Mouse (Mus musculus) left cerebral cortex, adult 6 months (tissue): ENCODE data around the gene Dhdds. TPM values are rescaled to one million over a fixed set of nuclear protein-coding genes. Genes with fewer than 3 reads are reported as not detected.

Experiments used
- long read RNA-seq, 2 experiments: library from polyadenylated mRNA; unstranded; transcript quantifications; one replicate each; pipeline ENCODE4 v2.0.0; 2019 to 2020
- polyA plus RNA-seq: library from polyadenylated mRNA; unstranded; fragments of <200 nt; fragmentation: Nextera tagmentation; gene quantifications from 2 replicates; pipeline ENCODE4 v1.2.3, GENCODE M21; 2021

The Dhdds gene
- 39.7 and 42.1 TPM in 2 replicates for polyA plus RNA-seq
- long read RNA-seq, experiment 1, transcript Dhdds-201 (9 exons, 3,133 nt), result minor isoform, 15 of 83 reads
- long read RNA-seq, experiment 1, transcript Dhdds-209 (9 exons, 3,219 nt), result major isoform, 38 of 83 reads
- long read RNA-seq, experiment 1, partial matches to known transcripts, result 7 of 83 reads
- long read RNA-seq, experiment 1, other reads (novel, unspliced or antisense), result 15 of 83 reads
- long read RNA-seq, experiment 2, transcript Dhdds-201 (9 exons, 3,133 nt), result minor isoform, 7 of 31 reads
- long read RNA-seq, experiment 2, transcript Dhdds-209 (9 exons, 3,219 nt), result major isoform, 10 of 31 reads
- long read RNA-seq, experiment 2, transcript Dhdds-204 (9 exons, 2,038 nt), result minor isoform, 6 of 31 reads
- long read RNA-seq, experiment 2, partial matches to known transcripts, result 4 of 31 reads
- long read RNA-seq, experiment 2, other reads (novel, unspliced or antisense), result 3 of 31 reads

DNA sequence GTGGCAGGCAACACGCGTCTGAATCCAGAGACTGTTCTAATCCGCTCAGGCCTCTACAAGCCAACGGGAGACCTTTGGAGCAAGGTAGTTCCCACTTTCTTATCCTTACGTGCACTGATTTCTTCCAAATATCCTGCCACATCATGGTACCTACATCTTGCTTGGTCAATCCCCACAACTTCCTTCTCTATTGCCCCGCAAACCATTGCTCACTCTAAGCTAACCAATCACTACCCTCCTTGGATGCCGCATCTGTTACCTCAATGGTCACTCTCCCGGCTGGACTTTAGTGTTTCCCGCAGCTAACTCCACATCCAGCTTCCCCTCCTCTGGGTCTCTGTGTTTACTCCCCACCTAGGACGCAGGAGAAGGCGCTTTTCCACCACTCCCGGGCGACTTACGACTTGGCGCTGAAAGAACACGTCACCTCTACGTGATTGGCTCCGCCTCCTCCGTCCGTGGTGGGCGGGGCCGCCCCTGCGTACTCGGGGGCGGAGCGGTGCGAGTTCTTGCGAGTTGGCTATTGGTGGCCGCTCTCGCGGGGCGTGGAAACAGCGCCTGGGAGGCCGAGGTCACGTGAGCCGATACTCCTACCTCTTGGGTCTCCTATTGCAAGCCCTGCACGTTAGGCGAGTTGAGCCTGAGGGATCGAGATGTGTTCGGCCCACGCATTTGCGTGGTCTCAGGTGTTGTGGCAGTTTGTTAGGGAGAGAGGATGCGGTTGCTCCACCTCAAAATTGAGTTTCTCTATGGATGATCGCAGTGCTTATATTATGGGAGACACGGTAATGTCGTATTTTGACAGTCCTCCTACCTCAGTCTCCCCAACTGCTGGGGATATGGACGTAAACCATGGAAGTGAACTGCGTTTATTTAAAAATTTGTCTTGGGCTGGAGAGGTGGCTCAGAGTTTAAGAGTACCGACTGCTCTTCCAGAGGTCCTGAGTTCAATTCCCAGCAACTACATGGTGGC is at the start of gene Dhdds:
TSS of gene Dhdds (minus strand) at position 453 of the 973 bp plus-strand sequence.

DNA sequence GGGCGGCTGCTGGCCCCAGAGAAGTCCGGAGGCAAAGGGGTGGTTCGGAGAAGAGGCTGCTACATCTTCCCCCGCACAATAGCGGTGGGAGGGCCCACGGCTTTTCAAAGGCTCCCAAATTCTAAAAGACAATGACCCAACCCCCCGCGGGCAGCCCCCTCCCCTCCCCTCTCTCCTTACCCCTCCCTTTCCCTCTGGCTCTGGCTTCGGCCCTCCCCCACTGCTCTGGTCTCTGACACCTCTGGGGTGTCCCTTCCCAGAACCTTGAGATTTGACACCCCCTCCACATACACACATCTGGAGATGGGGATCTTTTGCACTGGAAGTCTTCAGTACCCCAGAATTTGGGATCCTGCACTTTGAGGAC is 18.0 kb upstream of the Dhdds start, which contains the start of gene Lin28a:
TSS of gene Lin28a (minus strand) at position 63 of the 367 bp plus-strand sequence.

DNA sequence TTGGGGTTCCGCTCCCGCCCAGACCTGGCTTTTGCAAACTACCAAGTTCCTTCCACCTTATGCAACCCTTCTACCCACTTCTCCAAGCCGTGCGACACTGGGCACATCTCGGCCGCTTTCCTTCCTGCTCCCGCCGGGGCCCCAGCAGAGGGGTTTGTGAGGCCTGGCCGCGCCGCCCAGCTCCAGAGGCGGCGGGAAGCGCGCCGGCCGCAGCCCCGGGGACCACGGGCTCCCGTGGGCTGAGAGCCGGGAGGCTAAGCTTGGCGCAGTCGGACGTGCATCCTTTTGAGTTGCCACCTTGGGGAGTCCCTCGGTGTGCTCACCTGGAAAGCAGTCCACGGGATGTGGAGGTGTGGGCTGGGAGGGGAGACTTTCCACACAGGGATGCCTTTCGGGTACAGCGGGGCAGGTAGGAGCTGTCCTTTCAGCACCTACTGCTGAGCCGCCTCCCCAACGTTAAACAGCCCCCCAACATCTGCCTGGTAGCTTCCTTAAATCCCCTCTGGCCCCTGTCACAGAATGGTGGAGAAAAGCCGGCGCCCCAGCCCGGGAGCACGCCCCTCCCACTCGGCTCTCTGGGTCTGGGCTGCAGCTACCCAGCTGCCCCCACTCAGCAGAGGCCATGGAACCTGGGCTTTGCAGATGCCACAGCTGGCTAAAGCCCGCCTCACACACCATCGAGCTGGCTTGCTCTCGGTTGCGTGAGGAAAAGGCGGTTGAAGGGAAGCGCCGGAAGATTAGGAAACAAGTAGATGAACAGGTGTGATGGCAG is 32.4 kb downstream of the Dhdds start, which contains the start of gene Hmgn2:
TSS of gene Hmgn2 (minus strand) at position 501 of the 772 bp plus-strand sequence.

Other genes starting within 250 kb of the Dhdds start
- gene Arid1a, start 244.1 kb downstream of the Dhdds start, polyA plus RNA-seq, result 9.4 and 10.7 TPM in 2 replicates
- 4.7 and 9.6 TPM in 2 replicates for gene Rps6ka1, start 113.1 kb downstream of the Dhdds start, polyA plus RNA-seq
- gene Hmgn2, start 32.3 kb downstream of the Dhdds start, polyA plus RNA-seq, result 230 and 238 TPM in 2 replicates
- gene Lin28a, start 17.9 kb upstream of the Dhdds start, polyA plus RNA-seq, result not detected in 2 replicates
- not detected in 2 replicates for gene Zfp683, start 52.9 kb upstream of the Dhdds start, polyA plus RNA-seq
- gene Crybg2, start 59.9 kb upstream of the Dhdds start, polyA plus RNA-seq, result 4.6 and 8.1 TPM in 2 replicates
- 17.1 and 21.5 TPM in 2 replicates for gene Cd52, start 94.2 kb upstream of the Dhdds start, polyA plus RNA-seq
- 11.6 and 12.2 TPM in 2 replicates for gene Ubxn11, start 101.7 kb upstream of the Dhdds start, polyA plus RNA-seq
- gene Sh3bgrl3, start 127.9 kb upstream of the Dhdds start, polyA plus RNA-seq, result 657 and 660 TPM in 2 replicates
- 12.4 and 12.5 TPM in 2 replicates for gene Cep85, start 186.2 kb upstream of the Dhdds start, polyA plus RNA-seq
- gene Gm7534, start 202.1 kb upstream of the Dhdds start, polyA plus RNA-seq, result not detected in 2 replicates
- not detected in 2 replicates for gene Catsper4, start 226.5 kb upstream of the Dhdds start, polyA plus RNA-seq
- 0.21 TPM in 1 of 2 replicates, not detected in the other for gene Cnksr1, start 237.5 kb upstream of the Dhdds start, polyA plus RNA-seq
- gene E130218I03Rik, start 242.7 kb upstream of the Dhdds start, polyA plus RNA-seq, result 0.45 and 0.63 TPM in 2 replicates
- gene Zfp593, start 244.7 kb upstream of the Dhdds start, polyA plus RNA-seq, result 16.6 and 17.3 TPM in 2 replicates
- not detected in 2 replicates for gene Gm30191, start 246.0 kb upstream of the Dhdds start, polyA plus RNA-seq